Mouse (Mus musculus) ZHBTc4 (cell line): ENCODE results near the gene Pak1ip1.

Experiments
- DNase-seq: peaks from one replicate; pipeline ENCODE4 v3.0.0-alpha.2; 2011; ENCODE audit warnings: low read depth, low spot score

The Pak1ip1 gene

DNA sequence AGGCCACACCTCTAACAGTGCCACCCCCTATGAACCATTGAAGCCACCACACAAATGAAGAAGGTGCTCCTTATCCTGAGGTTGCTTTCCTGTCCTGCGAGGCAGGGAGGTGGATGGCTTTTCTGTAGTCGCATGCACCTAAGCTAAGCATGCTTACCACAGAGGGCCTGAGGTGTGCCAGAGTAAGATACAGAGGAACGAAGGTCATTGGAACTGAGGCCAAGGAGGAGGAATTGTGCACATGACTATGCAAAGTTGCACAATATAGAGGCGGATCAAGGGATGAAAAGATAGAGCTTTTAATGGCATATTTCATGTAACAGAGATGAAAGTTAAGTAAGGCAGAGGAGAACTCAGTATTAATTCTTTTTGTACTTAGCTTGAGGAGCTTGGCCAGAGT, 5.4 kb downstream of the Pak1ip1 start:
- no peak for DNase-seq

DNA sequence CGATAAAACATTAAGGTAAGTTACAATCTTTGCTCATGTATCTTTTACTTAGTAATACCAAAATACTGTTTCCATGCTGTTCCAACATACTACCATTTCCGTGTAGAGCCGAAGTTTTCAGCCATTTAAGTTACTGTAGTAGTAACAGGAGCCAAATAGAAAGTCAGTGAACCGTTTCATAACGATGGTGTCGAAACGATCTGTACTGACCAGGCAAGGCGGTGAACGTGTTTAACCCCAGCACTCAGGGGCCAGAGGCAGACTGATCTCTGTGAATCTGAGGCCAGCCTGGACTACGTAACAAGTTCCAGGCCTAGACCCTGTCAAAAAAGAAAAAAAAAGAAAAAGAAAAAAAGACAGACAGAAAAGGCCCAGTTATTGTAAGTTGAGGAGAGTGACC, 7.4 kb downstream of the Pak1ip1 start:
- DNase-seq = no peak

DNA sequence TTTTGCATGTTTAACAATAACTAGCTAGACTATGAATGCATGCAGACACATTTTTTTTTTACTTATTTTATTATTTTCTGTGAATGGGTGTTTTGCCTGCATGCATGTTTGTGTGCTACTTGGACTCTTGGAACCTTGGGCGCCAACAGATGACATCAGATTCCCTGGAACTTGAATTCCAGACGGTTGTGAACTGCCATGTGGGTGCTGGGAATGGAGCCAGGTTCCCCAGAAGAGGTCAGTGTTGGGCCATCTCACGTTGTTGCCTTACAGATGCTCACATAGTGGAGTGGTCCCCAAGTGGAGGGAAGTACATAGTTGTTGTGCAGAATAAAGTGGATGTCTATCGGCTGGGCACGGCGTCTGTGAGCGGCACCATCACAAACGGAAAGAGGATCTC, 8.1 kb downstream of the Pak1ip1 start:
- peak; percentile 55 for DNase-seq

DNA sequence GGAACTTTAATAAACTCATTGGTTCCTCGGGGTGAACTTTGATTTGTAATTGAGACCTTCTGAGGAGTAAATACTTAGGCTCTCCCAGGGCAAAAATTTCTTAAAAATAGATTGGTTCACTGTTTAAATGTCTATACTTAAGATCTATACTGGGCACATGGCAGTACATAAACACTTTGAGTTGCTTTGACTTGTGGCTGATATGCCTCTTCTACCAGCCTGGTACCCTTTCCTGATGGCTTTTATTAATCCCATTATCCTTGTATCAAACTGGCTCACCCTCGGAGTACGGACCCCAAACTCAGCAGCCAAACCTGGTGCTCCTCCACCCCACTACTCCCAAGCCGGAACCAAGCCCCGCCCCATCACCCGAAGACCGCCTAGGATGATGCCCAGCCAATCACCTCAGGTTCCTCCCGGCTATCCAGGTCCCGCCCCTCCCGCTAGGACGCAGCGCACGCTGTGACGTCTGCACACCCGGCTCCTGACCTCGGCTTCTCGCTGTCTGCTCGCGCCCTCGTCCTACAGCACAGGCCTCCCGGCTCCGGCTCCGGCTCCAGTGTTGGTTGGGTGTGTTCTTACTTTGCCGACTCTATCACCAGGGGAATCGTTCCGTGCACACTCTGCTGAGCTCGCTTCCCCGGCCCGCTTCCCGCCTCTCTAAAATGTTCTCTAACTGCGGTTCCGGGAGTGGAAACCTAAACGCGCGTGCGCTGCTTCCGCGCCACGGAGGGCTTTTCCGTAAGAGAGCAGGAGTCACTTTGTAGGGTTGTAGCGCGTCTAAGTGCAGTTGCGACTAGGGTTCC, 15.2 kb downstream of the Pak1ip1 start, which contains the start of gene Tmem14c:
Gene Tmem14c (plus strand): TSS at position 464 of the 806 bp plus-strand sequence.
- DNase-seq = peak; percentile 98

DNA sequence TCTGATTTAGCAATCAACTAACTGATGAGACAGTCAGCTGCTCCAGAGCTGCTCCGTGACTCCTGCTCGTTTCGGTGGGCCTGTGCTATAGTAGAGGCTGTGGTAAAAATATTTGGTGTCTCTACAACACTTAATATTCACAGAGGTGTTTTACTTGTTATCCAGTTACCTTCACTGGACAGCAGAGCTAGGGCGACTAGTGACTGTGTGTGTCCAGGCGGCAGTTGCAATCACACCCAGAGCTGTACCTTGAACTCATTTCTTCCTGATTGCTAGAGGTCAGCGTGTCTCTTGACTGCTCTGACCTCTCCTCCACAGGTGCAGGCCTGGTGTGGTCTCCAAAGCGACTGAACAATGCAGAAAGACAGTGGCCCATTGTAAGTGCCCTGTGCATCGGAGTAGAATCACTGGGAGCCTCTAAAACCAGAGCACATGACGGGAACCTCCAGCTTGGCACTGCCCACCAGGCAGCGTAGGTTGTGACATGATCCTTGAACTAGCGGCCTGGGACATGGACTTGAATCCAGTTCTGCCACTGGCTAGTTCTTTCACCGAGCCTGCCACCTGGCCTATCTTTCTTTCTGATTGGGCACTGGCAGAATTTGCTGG, 16.1 kb downstream of the Pak1ip1 start:
- no peak for DNase-seq

DNA sequence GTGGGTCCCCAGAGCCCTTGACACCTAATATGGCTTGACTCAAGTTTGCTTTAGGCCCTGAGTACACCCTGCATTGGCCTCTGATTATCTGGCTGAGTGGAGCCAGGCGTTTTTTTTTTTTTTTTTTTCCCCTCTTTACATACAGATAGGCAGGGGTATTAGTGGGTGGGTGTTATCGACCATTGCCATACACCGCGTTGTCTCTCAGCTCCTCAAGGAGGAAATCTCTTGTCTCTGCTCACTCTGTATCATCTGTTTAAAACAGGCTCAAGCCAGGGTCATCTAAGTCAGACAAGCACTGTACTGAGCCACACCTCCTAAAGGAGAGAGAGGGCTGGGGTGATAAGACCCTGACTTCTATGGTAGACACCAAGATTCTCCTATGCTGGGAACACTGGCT, 17.0 kb downstream of the Pak1ip1 start:
- no peak for DNase-seq

DNA sequence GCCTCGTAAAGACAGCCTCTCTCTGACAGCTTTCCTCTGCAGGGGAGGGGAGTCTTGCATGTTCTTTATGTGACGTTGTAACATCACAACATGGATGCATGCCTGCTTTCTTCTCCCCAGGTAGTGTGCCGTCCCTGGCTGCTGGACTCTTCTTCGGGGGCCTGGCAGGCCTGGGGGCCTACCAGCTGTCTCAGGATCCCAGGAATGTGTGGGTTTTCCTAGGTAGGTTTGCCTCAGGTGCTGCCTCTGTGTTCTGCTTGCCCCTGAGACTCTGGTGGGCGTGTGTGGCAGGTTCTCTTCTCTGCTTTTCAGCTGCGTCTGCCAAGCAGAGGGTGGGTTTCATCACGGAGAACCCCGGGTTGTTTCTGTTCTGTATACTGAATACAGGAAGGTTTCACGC, 17.4 kb downstream of the Pak1ip1 start:
- DNase-seq = no peak

DNA sequence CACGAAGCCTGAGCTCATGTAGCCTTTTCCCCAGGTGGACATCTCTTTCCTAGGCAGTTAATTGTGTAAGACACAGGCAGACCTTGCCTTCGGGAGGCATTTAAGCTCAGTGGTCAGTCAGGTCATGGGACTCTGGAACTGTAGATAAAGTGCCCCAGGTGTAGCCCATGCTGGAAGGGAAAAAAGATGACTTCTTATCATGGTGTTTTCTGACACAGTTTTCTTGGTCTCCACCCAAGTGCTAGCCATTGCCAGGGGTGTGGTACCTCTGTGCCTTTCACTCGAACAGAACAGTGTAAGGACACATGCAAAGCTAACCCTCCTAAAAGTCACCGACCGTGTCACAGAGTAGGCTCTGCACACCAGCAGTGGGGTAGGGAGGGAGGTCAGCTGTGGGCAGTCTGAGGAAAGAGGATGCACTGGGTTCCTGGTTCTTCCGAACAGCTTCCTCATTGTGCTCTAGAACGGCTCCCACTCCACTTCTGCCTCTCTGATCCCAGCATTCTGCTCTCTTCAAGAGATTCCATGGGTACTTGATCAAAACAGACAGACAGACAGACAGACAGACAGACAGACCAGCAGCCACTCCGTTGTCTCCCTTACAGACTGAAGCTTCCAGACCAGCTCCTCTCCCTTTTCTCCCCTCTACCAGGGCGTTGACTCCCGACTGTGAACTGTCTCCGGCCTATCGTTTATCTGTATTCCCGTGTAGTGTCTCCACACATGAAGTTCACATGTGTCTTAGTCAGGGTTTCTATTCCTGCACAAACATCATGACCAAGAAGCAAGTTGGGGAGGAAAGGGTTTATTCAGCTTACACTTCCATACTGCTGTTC, 18.2 kb downstream of the Pak1ip1 start:
- DNase-seq = no peak

DNA sequence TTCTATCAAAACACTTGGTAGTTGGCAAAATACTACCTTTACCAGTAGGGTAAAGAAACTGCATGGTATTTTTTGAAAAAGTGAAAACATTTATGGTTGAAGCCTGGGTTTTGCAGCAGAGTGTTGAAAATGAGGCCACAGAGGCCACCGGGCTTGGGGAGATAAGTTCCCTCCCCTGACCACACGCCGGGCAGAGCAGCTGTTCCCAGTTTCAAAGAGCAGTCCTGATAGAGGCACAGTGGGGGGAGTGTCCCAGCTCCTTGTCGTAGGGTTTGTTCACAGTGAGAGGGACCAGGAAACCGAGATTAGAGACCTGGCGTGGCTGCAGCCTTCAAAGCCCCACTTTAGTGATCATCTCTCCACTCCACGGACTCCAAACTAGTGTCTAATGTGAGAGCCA, 19.7 kb downstream of the Pak1ip1 start:
- no peak for DNase-seq

DNA sequence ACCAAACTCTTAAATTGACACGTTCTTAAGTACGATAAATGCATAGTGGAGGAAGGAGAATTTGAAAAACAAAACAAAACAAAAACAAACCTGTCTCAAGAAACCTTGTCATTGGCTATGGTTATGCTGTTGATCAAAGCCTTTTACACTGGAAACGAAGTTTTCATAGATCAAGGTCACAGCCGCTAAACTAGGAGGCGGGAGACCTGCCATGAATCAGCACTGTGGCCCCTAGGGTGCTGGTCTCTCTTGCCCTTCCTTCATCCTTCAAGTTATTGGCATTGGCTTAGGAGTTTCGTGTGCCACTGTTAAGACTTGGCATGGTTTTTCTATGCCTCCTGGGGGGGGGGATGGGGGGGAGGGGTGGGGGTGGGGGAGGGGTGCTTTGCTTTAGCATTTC, 20.8 kb downstream of the Pak1ip1 start:
- no peak for DNase-seq

DNA sequence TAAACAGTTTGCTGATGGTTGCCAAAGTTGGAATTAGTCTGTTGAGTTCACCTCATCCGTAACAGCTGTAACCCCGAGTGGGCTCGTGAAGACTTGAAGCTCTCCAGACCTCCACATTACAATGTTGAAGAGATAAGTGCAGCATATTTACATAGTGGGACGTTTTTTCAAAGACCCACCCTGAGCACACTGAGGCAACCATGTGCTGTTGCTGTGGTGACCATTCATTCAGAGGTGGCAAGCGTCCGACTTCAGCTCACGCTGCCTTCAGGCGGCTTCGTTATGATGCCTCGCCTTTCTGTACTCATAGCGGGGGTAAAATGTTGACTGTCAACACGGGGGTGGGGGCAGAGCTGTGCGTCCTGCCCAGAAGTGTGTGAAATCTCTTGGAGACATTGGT, 21.3 kb downstream of the Pak1ip1 start:
- peak; percentile 36 for DNase-seq

DNA sequence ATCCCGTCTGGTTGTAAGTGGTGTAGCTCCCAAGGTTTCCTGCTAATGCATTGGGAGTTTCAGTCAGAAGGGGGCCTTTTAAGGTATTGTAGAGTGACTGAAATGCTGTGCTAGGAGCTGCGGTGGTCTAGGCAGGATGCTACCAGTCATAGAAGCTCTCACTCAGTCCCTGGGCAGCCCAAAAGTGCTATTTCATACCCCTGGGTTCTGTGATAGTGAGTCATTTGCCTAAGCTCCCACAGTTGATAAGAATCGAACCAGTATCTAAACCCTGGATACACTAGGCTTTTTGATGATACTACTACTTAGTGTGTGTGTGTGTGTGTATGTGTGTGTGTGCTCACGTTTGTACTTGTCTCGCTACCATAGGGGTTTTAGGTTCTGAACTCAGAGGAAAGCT, 29.3 kb downstream of the Pak1ip1 start:
- DNase-seq = no peak

DNA sequence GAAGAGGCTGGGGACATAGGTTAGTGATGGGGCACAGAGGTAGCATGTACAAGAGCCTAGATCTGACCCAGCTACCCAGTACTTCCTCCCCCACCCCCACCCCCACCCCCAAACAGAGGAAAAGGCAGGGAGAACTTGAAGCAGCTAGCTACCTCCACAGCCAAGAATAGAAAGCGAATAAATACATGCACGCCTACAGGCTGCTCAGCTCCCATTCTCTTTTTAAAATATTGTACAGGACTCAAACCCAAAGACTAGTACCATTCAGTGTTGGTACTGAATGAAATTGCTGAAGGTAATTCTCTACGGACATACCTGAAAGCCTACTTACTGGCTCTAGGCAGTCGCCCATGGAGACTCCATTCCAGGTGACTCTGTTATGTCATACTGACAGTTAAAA, 41.7 kb downstream of the Pak1ip1 start:
- DNase-seq = no peak

DNA sequence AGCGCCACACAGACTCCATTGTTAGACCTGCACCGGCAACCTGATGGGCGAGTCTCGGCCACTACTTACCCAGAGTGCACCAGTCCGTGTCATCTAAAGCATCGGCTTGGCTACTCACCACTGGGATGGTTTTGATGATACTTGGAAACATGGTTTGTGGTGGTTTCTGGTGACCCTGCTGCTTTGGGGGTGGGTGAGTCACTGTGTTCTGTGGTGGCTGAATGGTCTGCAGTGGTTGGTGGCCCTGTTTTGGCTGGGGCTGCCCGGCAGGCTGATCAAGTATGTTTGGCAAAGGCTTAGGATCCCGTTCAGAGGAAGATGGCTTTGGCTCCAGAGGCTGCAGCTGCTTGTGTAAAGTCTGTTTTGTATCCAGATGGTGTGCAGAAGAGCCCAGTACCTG, 45.1 kb downstream of the Pak1ip1 start:
- no peak for DNase-seq

DNA sequence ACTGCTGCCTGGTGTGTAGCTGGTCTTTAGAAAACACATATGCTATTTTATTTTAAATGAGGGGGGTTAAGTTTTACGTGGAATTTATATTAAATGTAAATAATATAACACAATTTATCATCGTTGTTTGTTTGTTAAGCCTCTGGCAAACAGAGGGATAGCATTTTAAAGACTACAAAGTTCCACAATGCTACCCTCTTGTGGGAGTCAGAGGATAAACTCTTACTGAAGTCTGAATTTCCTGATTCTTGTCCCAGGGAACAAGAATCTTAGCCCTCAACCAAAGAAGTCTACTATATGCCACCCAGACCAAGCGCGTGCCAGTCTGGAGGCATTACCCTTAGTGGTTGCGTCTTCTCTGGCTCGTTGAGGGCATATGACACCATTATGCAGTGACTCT, 46.5 kb downstream of the Pak1ip1 start:
- no peak for DNase-seq

DNA sequence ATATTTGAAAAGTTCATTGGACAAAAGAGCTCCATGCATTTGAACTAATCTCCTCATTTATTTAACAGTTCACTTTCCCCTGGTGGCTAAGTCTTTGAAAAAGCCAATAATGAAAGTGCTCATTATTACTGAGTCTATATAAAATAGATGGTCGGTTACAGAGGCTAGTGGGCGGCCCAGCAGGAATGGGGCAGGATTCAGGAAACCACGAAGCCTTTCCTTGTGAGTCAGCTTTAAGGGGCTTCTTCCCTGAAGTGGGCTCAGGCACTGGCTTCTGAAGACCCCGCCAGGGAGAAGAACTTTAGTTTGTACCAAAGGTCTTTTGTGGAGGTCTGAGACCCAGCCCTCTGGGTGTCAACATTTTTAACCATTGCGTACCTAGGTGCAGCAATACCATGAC, 51.1 kb downstream of the Pak1ip1 start:
- no peak for DNase-seq
